Mouse (Mus musculus): ENCODE measurements around the gene Creb5.

Creb5 gene

GRCm38 (mm10) chr6:53545483-53545900 lies 258.4 kb downstream of the Creb5 start:
- in situ Hi-C loops (cut with MboI, MseI), result no loop called here

- in situ Hi-C loops (cut with MboI, MseI), result no loop called here
These were observed 258.9 kb downstream of the Creb5 start for GRCm38 (mm10) chr6:53545989-53546388.

DNA sequence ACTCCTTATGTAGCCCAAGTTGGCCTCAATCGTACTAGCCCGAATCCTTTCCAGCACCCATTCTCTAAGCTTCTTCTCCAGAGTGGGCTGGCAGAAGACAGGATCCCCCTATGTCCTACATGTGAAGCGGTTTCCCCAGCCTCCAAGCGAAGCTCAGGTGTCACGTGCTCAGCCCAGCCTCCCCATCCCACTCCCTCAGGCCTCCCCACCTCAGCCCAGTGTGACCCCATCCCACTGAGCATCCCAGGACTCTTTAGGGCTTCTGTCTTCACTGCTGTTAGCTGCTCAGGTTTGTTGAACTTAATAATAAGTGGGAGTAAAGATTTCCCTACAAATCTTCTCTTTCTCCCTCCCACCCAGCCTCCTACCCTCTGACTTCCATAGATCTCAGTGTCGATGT lies 261.2 kb downstream of the Creb5 start:
- in situ Hi-C loops (cut with MboI, MseI), result no loop called here

GRCm38 (mm10) chr6:53549409-53549808 lies 262.3 kb downstream of the Creb5 start:
- in situ Hi-C loops (cut with MboI, MseI), result no loop called here

DNA sequence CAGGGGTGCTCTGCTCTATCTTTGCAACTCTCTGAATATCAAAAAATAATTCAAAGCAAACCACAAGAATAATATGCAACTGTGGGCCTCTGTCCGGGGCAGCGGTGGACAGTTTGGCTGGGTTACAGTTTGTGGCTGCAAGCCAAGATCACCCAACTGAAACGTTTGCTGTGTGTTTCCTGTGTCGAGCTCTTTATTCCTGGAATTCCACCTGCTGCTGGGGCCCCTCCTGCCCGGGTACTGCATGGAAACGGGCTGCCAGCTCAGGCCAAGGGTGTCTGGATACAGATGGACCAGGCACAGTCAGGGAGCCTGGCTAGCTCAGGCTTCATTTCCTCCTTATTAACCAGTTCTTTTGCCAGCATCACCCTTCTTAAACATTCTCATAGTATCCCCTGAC lies 269.0 kb downstream of the Creb5 start:
- in situ Hi-C loops (cut with MboI, MseI), result no loop called here

GRCm38 (mm10) chr6:53560928-53561327 lies 273.9 kb downstream of the Creb5 start:
- in situ Hi-C loops (cut with MboI, MseI), result no loop called here

DNA sequence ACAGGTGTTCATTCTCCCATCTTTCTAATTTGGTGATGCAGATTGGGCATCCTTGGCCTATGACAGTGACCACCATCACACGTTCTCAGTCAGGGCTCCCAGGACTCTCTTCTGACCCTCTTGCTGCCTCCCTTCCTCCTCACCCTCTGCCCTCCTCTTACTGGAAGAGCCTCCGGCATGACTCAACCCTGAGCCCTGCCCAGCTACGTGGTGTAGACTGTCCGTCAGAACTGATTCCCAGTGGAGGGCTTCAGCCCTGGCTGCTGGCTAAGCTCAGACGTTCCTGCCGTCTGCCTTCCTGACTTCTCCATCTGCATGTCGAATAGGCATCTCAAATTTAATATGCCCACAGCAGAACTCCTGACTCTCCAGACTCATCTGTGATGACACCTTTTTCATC lies 275.5 kb downstream of the Creb5 start:
- in situ Hi-C loops (cut with MboI, MseI), result no loop called here

GRCm38 (mm10) chr6:53563546-53564185 lies 276.6 kb downstream of the Creb5 start:
- in situ Hi-C loops (cut with MboI, MseI), result no loop called here

DNA sequence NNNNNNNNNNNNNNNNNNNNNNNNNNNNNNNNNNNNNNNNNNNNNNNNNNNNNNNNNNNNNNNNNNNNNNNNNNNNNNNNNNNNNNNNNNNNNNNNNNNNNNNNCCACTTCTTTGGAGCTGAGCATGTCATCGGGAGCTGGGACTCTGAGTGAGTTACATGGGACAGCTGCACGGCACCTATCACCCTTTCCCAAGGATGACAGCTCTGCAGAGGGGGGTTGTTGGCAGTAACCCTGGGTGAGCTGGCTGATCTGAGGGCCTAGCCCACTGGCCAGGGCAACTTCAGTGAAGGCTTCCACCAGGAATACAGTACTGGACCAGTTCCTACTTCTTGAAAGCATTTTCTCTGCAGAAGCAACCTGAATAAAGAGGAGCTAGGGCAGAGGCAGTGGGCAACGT lies 282.4 kb downstream of the Creb5 start:
- in situ Hi-C loops (cut with MboI, MseI), result no loop called here

GRCm38 (mm10) chr6:53570906-53571305 lies 283.8 kb downstream of the Creb5 start:
- in situ Hi-C loops (cut with MboI, MseI), result no loop called here

- in situ Hi-C loops (cut with MboI, MseI), result no loop called here
These were observed 284.6 kb downstream of the Creb5 start for GRCm38 (mm10) chr6:53571571-53572122.

DNA sequence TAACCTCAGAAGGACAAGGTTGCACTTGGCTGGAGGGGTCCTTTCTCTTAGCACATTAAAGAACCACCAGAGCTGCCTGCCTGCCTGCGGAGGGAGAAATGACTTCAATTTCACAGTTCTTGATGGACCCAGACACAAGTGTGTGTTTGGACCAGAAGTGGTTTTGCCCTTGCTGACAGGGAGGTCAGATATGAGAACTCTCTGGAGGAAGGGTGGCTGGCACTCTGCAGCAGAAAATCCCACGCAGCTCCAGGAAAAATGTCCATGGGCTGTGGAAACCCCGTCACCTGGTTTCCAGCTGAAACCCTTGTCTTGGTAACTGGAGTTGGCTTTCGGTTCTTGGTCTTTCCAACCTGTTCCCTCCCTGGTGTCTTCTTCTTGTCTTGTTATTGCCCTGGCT lies 285.4 kb downstream of the Creb5 start:
- in situ Hi-C loops (cut with MboI, MseI), result no loop called here

- in situ Hi-C loops (cut with MboI, MseI), result no loop called here
These were observed 286.1 kb downstream of the Creb5 start for GRCm38 (mm10) chr6:53572979-53573710.

DNA sequence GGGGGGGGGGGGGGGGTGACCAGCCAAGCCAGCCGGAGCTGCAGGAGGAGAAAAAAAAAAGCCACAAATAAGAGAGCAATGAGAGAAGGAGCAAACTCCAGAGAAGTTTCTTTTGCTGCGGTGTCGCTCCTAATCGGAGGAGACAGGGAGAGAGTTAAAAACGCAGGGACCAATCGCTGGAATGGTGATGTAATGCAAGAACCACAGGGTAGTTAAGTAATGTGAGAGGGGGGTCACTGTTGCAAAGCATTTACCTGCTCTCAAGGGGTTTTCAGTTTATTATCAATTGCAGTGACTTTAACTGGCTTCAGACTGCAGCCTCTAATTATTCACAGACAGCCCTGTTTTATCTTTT lies 286.6 kb downstream of the Creb5 start:
- in situ Hi-C loops (cut with MboI, MseI), result no loop called here

- in situ Hi-C loops (cut with MboI, MseI), result no loop called here
These were observed 287.0 kb downstream of the Creb5 start for GRCm38 (mm10) chr6:53574097-53574496.

- in situ Hi-C loops (cut with MboI, MseI), result no loop called here
These were observed 288.1 kb downstream of the Creb5 start for GRCm38 (mm10) chr6:53575191-53575590.

DNA sequence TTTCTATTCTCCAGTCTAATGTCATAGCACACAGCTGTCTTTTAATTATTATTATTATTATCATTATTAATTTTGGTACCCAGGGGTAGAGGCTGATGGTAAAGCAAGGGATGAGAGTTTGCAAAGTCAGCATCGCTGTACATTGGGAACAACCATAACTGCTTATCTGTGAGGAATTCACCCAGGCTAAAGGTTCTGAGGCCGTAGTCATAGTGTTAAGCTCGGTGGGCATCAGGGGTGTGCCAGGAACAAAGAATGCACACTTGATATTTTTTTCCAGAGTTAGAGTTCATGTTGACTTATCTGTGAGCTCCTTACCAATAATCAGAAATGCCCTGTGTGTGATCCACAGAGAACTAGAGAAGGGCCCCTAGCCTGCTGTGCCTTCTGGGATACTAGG lies 288.8 kb downstream of the Creb5 start:
- in situ Hi-C loops (cut with MboI, MseI), result no loop called here

DNA sequence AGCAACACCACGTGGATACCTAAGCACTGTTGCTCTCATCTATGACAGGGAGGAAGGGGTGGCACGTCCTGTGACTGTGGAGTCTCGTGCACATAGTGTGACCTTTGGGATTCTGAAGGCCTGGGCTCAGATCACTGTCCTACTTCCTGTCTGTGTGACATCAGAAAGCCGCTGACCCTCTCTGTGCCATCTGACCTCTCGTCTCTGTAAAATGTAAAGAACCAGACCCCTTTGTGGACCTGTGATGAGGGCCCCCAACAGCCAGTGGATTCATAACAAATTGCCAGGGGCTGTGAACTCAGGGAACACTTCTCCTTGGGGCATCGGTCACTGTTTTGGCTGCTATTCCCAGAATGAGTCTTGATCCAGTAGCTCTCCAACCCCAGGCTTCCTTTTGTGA lies 289.8 kb downstream of the Creb5 start:
- in situ Hi-C loops (cut with MboI, MseI), result no loop called here

DNA sequence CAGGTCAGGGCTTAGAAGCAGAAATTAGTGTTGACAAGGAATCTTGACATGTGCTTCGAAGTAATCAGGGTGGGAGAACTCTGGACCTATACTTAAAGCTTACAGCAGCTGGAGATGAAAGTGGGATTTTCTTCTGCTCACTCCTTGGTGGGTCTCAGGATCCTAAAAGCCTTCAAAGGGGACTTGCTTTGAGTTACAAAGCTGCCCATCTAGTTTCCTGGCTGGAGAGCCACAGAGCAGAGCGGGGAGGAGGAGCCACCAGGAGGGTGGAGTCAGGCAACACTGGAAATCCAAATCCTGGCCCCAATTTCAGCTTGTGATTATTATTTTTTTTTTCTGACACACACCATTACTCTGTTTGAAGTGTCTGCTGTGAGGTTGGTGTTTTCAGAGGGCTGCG lies 290.7 kb downstream of the Creb5 start:
- in situ Hi-C loops (cut with MboI, MseI), result no loop called here

DNA sequence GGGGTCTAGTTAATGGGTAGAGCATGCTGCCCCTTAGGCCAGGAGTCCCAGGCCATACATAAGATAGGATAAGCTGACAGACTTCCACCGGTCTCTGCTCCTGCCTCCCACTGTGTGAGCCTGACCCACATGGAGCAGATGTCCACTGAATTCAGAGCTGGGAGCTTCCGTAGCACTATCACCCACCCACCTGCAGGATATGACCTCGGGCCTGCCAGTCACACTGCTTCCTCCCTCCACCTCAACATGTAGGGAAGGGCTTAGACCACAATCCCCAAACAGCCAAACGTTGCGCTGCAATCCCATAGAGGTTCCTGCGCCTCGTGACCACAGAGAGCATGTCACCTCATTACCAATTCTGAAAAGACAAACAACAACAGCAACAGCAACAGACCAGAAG lies 293.3 kb downstream of the Creb5 start:
- in situ Hi-C loops (cut with MboI, MseI), result no loop called here

DNA sequence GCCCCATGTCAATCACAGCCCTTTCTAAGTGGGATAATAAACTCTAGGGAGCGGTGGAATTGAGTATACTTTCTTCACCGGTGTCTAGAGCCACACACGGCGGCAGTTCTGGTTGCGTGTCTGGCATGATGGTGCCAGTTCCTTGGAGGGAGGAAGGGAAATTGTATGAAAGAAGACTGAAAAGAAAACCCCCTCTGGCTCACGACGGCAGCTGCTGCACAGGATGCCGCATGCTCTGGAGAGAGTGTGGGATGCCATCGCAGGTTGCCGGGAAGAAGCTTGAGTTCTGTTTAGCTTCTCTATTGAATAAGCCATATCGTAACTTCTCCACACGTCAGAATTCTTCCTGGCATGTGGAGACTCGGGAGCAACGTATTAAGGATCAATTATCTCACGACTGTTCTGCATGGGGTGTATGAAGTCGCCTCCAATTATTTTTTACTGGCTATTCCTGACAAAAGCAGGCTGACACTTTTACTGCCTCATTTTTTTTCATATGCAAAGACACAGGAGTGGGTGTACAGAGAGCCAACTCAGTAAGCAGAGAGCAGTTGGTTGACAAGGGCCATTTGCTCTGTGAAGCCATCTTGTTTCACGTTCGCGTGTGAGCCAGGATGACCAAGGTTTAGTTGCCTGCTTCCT lies 296.3 kb downstream of the Creb5 start:
- in situ Hi-C loops (cut with MboI, MseI), result no loop called here

DNA sequence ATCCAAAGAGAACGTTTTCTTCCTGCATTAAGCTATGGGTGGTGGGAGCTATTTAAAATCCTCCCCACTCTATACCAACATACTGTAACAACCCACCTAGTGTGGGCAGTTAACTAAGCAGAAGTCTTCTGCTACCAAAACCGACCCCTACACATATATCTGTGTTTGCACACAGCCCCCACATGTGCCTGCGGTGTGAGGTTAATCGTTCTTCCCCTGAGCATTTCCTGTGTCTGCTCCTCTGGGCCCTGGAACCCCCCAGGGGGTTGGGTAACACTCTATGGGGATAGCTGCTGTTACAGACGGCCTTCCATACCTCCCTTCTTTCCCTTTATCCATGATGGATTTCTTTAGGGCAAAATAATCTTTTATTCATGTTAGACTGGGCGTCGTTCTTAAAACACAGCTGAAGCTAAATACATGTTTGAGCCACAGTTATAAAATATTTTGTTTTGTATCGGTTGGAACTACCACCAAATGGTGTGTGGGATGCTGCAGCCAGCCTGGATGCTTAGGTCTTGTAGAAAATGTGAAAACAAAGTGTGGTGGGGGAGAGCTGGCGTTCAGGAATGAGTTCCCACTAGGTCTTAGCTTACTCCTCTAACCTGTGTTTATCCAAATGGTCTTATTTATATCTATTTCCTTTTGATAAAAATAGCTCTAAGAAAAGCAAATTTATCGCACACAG lies 297.8 kb downstream of the Creb5 start:
- in situ Hi-C loops (cut with MboI, MseI), result no loop called here

Measured in T-helper 2 cell (primary cell).